Mouse (Mus musculus): ENCODE results near the gene Frem2. TPM values are rescaled to one million over a fixed set of nuclear protein-coding genes. Genes with fewer than 3 reads are reported as not detected.

Gene Frem2
- total and polyA plus RNA-seq, 2 experiments from 2014 or later: 1.5 to 7.9 TPM

DNA sequence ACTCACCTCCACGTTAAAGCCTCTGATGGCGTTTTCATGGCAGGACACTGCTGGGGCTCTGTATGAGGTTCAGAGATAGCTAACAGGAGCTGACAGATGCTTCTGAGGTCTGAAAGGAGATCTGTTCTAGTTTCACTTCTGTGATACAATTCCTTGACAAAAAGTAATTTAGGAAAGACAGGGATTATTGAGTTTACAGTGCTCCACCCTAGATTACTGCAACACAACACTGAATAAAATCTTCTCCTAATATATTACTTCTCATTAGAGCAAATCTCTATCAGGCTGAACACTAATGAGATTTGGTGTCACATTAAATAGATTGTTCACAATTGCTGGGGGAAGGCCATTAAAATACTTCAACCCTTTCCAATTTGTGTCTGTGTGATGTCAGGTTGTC is 23.7 kb upstream of the Frem2 start:
- Histone ChIP-seq H3K4me3 (ENCODE audit: low read depth, low read length) (no peak overlapping the region), H3K4me1 (ENCODE audit: insufficient read depth) (no peaks in the 10 kb centered on the region), H3K36me3 (ENCODE audit: insufficient read depth) (no peaks in the 10 kb centered on the region), H3K27ac (ENCODE audit: low read depth, low read length) (no peak overlapping the region), H3K9ac (no peak overlapping the region), H3K4me2 (ENCODE audit: low read depth) (no peak overlapping the region), H3K27me3 (ENCODE audit: insufficient read depth, low read length) (no peaks in the 10 kb centered on the region), H3K9me3 (ENCODE audit: low read length) (no peaks in the 10 kb centered on the region)
- ATAC-seq (no peak), DNase-seq (no peak)
- no peak for TF ChIP-seq CTCF (IDR thresholded peaks at IDR 0.05; ENCODE audit: low read depth)
- WGBS: 22% methylated on average over 2 of the region's 2 CpGs

DNA sequence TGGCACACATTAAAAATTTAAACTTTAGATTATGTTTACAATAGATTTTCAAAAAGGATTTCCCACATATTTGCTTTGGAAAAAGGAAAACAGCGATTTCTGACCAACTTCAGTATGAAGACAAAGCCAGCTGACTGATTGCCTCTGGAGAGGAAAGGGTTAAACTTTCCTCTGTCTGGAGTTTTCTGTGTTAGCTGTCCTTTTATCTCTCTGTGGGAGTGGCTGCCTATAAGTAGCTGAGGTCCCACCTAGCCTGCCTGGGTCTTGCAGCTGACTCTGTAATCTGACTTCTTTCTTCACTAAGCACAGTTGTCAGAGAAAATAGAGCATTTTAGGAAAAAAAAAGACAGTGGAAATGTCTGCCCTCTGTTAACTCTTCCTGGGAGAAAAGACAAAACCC is 17.1 kb upstream of the Frem2 start:
- no peak overlapping the region for H3K4me2 ChIP-seq (ENCODE audit: low read depth)
- H3K9me3 ChIP-seq (ENCODE audit: low read length): no peaks in the 10 kb centered on the region
- H3K9ac ChIP-seq: no peak overlapping the region
- DNase-seq (no peak), ATAC-seq (no peak)
- no peaks in the 10 kb centered on the region for H3K27me3 ChIP-seq (ENCODE audit: insufficient read depth, low read length)
- 19% methylated on average over 1 of the region's 1 CpGs for WGBS
- H3K4me3 ChIP-seq (ENCODE audit: low read depth, low read length): no peak overlapping the region
- no peak for TF ChIP-seq CTCF (IDR thresholded peaks at IDR 0.05; ENCODE audit: low read depth)
- H3K27ac ChIP-seq (ENCODE audit: low read depth, low read length): no peak overlapping the region
- H3K36me3 ChIP-seq (ENCODE audit: insufficient read depth): no peaks in the 10 kb centered on the region
- H3K4me1 ChIP-seq (ENCODE audit: insufficient read depth): no peaks in the 10 kb centered on the region

DNA sequence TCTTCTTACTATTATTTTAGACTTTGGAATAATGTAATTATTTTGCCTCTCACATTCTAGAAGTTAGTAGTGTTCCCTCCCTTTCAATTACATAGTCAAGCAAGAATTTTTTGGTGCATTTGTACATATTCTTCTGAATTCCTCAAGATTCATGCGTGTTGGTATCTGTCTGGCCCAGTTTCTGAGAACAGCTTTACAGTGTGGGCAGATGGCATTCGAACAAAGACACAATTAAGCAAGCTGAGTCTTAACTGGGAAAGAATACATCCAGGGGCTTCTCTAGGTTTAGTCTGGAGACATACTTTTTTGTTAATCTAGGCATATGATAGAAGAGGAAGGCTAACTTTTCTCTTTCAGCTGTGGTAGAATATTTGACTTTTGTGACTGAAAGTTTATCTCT is 12.6 kb upstream of the Frem2 start:
- peak; percentile 33 for DNase-seq
- Histone ChIP-seq H3K36me3 (ENCODE audit: insufficient read depth) (no peaks in the 10 kb centered on the region), H3K4me3 (ENCODE audit: low read depth, low read length) (no peak overlapping the region), H3K27ac (ENCODE audit: low read depth, low read length) (no peak overlapping the region), H3K9me3 (ENCODE audit: low read length) (no peaks in the 10 kb centered on the region), H3K4me1 (ENCODE audit: insufficient read depth) (no peaks in the 10 kb centered on the region), H3K27me3 (ENCODE audit: insufficient read depth, low read length) (no peaks in the 10 kb centered on the region), H3K4me2 (ENCODE audit: low read depth) (no peak overlapping the region), H3K9ac (no peak overlapping the region)
- no peak for TF ChIP-seq CTCF (IDR thresholded peaks at IDR 0.05; ENCODE audit: low read depth)
- peak; percentile 58 for ATAC-seq
- WGBS: 62% methylated on average over 2 of the region's 2 CpGs

DNA sequence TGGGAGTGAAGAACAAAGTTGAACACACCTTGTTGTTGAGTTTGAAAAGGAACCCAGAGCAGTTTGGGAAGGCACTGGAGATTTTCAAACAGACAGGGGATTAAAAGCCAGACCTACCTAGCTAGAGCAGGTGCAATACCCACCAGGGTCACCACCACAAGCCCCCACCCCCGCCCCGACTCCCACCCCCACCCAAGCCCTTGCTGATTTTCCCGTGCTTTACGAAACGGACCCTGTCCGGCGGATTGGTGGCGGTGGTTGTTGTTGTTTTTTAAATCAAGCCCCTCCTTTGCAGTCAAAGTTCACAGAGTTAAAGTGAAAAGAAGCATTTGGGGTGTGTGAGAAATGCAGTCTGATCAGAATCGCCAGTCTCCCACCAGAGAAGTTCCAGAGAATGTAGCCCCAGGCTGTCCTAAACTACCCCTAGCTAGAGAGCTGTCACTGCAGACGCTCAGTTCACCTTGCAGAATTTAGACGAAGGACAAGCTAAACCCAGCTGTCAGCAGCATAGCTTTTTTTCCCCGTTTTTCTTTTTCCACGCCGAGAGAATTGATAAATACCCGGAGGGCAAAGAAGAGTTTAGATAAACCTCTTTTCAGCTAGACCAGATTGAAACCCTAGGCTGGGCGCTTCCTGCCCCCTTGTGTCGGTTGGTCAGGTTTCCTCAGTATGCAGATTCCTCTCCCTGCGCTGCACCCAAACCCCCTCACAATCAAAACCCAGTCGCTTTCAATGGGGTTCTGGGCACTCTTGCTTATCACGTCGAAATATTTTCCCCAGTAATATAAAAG is 784 bp upstream of the Frem2 start:
- Histone ChIP-seq H3K9ac (no peak overlapping the region), H3K4me3 (ENCODE audit: low read depth, low read length) (peak overlapping the region; percentile 52), H3K4me2 (ENCODE audit: low read depth) (peak overlapping the region; percentile 100), H3K36me3 (ENCODE audit: insufficient read depth) (no peaks in the 10 kb centered on the region), H3K4me1 (ENCODE audit: insufficient read depth) (no peaks in the 10 kb centered on the region), H3K27me3 (ENCODE audit: insufficient read depth, low read length) (0 out of 2 replicates have a peak, but pooled peaks cover 11% of the 10 kb centered on the region), H3K9me3 (ENCODE audit: low read length) (no peaks in the 10 kb centered on the region), H3K27ac (ENCODE audit: low read depth, low read length) (no peak overlapping the region)
- under 1% methylated on average over 21 of the region's 21 CpGs for WGBS
- ATAC-seq: 0 out of 2 replicates have a peak, but pooled peaks have one; percentile 30
- TF ChIP-seq CTCF (IDR thresholded peaks at IDR 0.05; ENCODE audit: low read depth): peak; percentile 61
- DNase-seq: peak; percentile 57

DNA sequence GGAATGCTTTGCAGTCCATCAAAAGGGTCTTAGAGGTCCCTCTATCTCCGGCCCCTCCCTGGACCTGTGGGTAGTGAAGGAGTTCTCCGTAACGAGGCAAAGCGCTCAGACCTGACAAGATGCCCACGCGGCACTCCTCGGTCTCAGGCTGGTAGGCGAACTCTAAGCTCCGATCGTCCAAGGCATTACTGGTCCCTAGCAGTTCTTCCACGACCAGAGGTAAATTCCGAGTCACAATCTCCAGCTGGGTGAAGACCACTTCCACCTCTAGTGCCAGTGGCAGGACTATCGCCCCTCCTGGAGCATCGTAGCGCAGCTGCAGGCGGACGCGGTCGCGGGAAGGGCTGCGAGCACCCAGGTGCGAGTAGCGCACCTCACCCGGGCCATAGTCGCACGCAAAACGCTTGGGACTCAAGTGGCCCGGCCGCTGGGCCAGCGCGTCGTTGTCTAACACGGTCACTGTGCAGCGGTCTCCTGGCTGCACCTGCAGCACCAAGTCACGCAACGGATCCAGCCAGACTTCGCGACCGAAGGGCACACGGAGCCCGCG is 752 bp downstream of the Frem2 start:
- DNase-seq (peak; percentile 39), ATAC-seq (peak; percentile 7)
- peak; percentile 23; the same call in 1 of the 2 replicates for TF ChIP-seq CTCF (IDR thresholded peaks at IDR 0.05; ENCODE audit: low read depth)
- Histone ChIP-seq H3K4me3 (ENCODE audit: low read depth, low read length) (peak overlapping the region; percentile 52), H3K4me2 (ENCODE audit: low read depth) (peak overlapping the region; percentile 100), H3K27ac (ENCODE audit: low read depth, low read length) (no peak overlapping the region), H3K4me1 (ENCODE audit: insufficient read depth) (no peaks in the 10 kb centered on the region), H3K36me3 (ENCODE audit: insufficient read depth) (no peaks in the 10 kb centered on the region), H3K27me3 (ENCODE audit: insufficient read depth, low read length) (0 out of 2 replicates have a peak, but pooled peaks cover 11% of the 10 kb centered on the region), H3K9ac (peak overlapping the region; percentile 50), H3K9me3 (ENCODE audit: low read length) (peaks cover 5% of the 10 kb centered on the region; the same call in 1 of the 2 replicates)
- under 1% methylated on average over 42 of the region's 42 CpGs for WGBS

DNA sequence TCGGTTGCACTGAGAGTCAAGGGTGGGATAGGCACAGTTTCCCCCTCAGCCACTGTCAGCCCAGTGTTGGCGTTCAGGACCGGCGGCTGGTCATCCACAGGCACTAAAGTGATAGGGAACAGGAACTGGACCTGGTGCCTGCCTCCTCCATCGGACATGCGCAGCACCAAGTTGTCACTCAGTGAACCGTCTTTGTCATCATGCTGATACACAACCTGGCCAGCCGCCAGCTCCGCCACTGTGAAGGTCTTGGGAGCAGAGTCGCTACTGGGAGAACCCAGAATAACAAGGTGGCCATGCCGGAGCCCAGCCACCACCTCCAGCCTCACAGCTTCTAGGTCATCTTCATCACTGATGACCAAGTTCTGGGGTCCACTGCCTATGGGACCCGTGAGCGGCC is 1.8 kb downstream of the Frem2 start:
- no peak overlapping the region for H3K4me3 ChIP-seq (ENCODE audit: low read depth, low read length)

More for the DNA sequence above, 1.8 kb downstream of the Frem2 start:
- WGBS: 87% methylated on average over 13 of the region's 13 CpGs
- 0 out of 2 replicates have a peak, but pooled peaks cover 11% of the 10 kb centered on the region for H3K27me3 ChIP-seq (ENCODE audit: insufficient read depth, low read length)
- H3K9me3 ChIP-seq (ENCODE audit: low read length): peaks cover 5% of the 10 kb centered on the region; the same call in 1 of the 2 replicates
- H3K4me2 ChIP-seq (ENCODE audit: low read depth): peak overlapping the region; percentile 100
- no peaks in the 10 kb centered on the region for H3K36me3 ChIP-seq (ENCODE audit: insufficient read depth)
- ATAC-seq (no peak), DNase-seq (no peak)
- no peak overlapping the region for H3K27ac ChIP-seq (ENCODE audit: low read depth, low read length)
- no peak for TF ChIP-seq CTCF (IDR thresholded peaks at IDR 0.05; ENCODE audit: low read depth)
- H3K9ac ChIP-seq: no peak overlapping the region
- H3K4me1 ChIP-seq (ENCODE audit: insufficient read depth): no peaks in the 10 kb centered on the region
